Mouse (Mus musculus): Measurements from ENCODE around the gene Paxip1.

Gene Paxip1

DNA sequence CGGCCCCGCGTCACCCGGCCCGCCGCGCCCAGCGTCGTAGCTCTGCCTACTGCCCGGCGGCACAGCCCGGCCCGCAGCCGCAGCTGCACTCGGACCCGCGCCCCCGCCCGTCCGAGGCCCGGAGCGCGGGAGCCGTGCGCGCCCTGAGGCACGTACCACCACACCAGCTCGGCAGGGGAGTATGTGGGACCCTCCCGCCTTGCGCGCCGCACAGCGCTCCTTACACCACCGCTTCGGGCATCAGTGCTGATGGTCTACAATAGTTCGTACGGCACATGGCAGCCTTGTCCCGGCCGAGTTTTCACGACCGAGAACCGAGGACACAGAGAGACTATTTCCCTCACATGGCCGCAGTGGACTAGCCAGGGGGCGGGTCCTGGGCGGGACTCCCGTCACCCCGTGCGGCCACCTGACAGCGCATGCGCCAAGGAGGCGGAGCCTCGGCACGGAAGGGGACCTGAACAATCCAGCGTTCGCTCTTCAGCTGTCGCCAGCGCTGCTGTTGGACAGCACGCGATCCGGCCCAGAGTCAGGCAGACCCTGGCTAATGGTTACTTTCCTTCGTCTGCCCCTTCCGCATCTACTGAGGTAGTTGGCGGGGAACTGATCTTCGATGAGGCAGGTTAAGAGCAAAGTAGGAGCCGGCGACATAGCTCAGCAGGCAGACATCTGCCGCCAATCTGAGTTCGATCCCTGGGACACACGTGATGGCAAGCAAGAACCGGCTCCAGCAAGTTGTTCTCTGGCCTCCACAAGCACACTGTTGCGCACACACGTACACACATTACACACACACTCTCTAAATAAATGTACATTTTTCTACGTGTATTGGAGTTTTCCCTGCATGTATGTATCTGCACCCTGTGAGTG, at the start of gene Paxip1:
Gene Paxip1, minus strand, starts transcription at position 389 of the 870 bp plus-strand sequence.
- DNase-seq (ENCODE audit: low spot score in 2 of 2): peak; percentile 89 to 95

DNA sequence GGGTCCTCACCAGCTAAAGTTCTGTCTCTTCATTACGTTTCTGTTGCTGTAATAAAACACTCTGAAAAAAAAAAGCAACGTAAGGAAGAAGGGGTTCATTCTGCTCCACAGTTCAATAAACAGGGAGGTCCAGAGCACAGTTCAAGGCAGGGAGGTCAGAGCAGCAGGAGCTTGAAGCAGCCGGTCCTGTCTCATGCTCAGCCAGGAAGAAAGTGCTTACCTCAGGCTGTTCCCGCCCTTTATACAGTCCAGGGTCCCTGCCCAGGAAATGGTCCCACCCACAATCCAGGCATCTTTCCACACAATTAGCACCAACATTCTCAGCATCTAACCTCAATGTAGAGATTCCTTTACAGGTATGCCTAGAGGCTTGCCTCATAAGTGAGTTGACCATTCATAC, 46.6 kb upstream of the Paxip1 start:
- DNase-seq (ENCODE audit: low spot score in 2 of 2): no peak

GRCm38 (mm10) chr5:27835096-27835495, 43.6 kb upstream of the Paxip1 start:
- no peak for DNase-seq (ENCODE audit: low spot score in 2 of 2)

DNA sequence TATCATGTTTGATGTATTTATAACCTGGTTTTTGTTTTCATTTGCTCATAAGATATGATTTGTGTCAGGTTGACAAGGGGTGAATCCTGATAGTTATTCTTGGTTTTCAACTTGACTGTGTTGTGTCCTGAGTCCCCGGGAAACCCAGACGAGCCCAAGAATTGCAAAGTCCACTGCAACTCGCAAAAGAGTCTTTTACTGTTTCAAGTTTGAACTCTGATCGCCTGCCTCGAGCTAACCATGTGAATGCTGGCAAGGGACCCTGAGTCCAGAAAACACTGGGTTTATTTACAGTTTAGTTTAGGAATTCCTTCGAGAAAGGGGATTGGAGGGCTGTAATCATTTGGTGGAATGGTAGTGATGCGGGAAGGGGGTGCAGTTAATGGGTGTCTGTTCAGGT, 36.5 kb upstream of the Paxip1 start:
- no peak for DNase-seq (ENCODE audit: low spot score in 2 of 2)

DNA sequence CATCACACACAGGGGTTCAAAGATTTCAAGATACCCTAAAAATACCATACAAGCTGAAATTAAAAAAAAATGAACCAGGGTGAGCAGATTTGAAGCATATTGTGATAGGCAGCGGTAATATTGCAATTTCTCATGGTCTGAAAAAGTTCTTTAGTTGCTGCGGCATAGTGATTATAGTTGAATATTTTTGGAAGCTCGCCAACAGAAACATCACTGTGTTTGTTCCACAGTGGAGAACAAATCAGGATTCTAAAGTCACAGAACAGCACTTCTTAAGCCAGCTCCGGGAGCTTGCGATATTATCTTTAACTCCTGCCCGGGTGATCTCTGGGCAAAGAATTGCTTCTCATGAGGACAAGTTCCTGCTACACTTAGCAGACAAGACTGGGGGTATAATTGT, 29.7 kb upstream of the Paxip1 start:
- DNase-seq (ENCODE audit: low spot score in 2 of 2): no peak

DNA sequence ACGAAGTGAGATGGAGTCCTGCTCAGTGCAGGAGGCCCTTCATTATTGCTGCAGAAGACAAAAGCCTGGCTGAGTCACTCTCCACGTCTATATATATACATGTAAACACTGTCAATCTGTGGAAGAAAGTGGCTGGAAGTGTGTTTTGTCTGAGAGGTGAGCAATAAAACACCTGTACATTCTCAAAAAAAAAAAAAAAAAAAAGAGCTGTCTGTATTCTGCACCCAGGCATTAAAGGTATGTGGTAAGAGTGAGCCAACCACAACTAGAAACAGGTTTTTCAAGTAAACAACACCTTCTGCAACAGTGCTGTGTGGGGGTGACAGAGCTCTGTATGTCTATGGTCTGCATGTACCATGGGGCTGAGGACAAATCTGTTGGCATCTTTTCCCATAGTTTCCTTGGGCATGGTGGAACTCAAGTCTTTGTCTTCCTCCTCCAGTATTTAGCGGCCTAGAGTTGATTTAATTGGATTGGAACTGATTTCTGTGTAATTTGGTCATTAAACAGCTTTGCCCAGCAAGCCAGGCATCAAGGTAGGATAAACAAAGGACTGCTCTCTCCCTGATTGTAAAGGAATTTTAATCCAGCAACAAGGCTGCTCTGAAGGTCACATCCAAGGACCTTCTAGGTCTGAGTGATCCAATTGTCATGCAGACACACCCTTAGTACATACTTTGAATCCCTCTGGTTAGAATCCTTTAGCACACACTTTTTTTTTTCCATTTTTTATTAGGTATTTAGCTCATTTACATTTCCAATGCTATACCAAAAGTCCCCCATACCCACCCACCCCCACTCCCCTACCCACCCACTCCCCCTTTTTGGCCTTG, 27.6 kb upstream of the Paxip1 start:
- no peak for DNase-seq (ENCODE audit: low spot score in 2 of 2)

GRCm38 (mm10) chr5:27814282-27814681, 22.8 kb upstream of the Paxip1 start:
- DNase-seq (ENCODE audit: low spot score in 2 of 2): no peak

- DNase-seq (ENCODE audit: low spot score in 2 of 2): peak; percentile 44 to 51
Observed at GRCm38 (mm10) chr5:27793923-27794322, 2.4 kb upstream of the Paxip1 start.

DNA sequence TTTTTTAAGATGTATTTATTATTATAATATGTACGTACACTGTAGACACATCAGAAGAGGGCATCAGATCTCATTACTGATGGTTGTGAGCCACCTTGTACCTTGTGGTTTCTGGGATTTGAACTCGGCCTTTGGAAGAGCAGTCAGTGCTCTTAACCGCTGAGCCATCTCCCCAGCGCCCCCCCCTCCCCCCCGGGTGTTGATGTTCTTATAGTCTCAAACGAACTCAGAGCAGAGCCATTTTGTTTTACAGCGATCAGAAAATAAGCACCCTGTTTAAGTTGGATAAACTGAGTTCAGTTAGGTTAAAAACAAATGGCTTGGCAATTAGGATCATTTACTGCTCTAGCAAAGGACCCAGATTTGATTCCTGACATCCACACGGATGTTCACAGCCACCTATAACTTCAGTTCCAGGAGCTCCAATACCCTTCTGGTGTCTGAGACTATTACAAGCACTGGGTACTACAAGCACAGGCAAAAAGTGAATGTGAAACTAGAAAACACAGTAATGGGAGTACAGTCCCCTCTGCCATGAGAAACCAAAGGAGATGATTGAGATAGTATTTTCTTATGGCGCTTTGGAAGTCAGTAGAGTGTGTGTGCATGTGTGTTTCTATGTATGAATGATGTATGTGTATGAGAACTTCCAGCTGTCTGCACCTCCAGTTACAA, 1.2 kb upstream of the Paxip1 start:
- DNase-seq (ENCODE audit: low spot score in 2 of 2): no peak

GRCm38 (mm10) chr5:27792173-27792470, 631 bp upstream of the Paxip1 start:
- no peak for DNase-seq (ENCODE audit: low spot score in 2 of 2)

- peak; percentile 38 to 49 for DNase-seq (ENCODE audit: low spot score in 2 of 2)
Observed at GRCm38 (mm10) chr5:27790910-27791288, 592 bp downstream of the Paxip1 start.

GRCm38 (mm10) chr5:27790086-27790909, 1.2 kb downstream of the Paxip1 start:
- DNase-seq (ENCODE audit: low spot score in 2 of 2): no peak

- DNase-seq (ENCODE audit: low spot score in 2 of 2): no peak
Observed at GRCm38 (mm10) chr5:27789586-27789985, 1.9 kb downstream of the Paxip1 start.

DNA sequence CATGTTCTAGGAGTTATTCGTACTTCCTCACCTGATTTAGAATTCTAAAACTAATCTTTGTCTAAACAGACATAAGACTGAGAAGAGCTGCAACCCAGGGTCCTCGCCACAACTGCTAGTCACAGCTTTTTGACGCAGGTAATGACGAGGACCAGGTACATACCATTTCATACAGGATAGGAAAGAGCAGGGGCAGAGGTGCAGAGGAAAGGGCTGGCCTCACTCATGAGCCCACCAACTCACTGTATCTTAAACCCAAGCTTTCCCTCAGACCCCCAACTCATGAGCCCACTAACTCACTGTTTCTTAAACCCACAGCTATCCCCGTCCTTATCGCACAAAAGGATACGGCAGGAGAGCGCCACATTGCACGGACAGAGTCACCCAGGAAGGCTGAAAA, 8.1 kb downstream of the Paxip1 start:
- no peak for DNase-seq (ENCODE audit: low spot score in 2 of 2)

DNA sequence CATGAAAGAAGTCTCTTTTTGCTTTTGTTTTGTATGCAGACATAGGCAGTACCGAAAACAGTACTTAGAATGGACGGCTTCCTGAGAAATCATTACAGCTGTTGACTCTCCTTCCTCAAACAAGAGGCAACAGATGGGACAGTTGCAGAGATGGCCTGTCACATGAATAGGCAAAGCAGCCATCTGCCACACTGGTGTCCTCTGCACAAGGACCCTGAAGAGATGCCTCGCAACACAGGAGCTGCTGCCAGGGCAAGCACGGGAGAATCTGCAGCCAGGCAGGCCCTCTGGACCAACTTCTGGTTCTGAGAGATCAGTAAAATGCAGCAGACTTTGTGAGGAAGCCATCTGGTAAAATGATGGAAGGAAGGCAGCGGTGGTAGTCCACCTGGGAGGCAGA, 23.5 kb downstream of the Paxip1 start:
- no peak for DNase-seq (ENCODE audit: low spot score in 2 of 2)

- DNase-seq (ENCODE audit: low spot score in 2 of 2): no peak
Observed at GRCm38 (mm10) chr5:27765780-27766179, 25.7 kb downstream of the Paxip1 start.

GRCm38 (mm10) chr5:27744944-27745343, 46.5 kb downstream of the Paxip1 start:
- no peak for DNase-seq (ENCODE audit: low spot score in 2 of 2)

DNA sequence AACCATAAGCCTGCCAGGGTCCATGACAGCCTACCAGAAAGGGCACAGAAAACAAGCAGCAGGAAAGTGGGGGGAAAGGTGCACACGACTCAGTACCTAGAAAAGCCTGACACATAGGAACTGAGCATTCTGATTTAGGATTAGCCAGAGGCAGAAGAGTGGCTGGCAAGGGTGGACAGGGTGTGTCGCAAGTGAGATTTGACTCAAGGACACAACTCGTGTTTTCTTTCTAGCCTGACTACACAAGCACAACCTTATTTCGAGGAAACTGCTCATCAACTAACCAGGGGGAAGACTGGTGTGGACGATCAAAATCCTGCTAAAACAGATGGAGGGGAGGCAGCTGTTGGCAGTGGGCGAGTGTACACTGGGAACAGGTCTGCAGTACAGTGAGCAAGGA, 52.3 kb downstream of the Paxip1 start:
- DNase-seq (ENCODE audit: low spot score in 2 of 2): no peak

DNA sequence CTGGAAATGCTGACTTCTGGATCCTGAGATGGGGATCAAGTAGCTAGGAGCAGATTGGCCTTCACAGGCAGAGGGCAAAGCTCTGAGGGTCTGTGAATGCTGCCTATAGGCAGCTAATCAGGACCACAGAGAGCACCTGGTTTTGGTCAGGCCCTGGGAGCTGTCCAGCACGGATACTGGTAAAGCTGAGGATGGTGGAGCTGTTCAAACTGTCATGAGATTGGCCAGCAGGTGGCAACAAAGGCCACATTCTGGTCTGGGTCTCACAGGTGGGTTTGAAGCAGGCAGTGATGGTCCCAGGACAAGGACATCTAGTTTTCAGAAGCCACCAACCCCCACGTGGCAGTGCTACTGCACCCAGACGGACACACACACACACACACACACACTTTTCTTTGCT, 54.3 kb downstream of the Paxip1 start:
- no peak for DNase-seq (ENCODE audit: low spot score in 2 of 2)

- peak in 1 of 2 experiments; percentile 45 for DNase-seq (ENCODE audit: low spot score in 2 of 2)
Observed at GRCm38 (mm10) chr5:27732288-27732868, 59.1 kb downstream of the Paxip1 start.

DNA sequence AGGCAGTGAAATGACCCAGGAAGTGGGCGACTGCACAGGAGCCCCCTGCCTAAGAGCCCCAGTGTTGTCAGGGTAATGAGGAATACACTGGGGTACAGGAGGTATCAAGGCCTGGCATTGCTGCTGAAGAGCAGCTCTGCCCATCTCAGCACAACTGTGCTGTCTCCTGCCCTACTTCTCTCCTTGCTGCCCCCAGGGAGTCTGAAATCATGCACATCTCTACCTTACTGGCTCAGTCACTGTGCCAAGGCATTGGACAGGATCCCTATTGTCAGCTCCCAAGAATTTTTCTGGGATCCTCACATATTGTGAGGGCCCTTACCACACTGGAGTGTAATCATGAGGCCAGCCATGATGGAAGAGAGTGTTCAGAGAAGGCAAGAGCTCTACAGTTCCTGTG, 60.1 kb downstream of the Paxip1 start:
- no peak for DNase-seq (ENCODE audit: low spot score in 2 of 2)

All from right cerebral cortex, postnatal 36 days (tissue).